Mouse (Mus musculus): ENCODE measurements at regions not wholly inside any gene's neighbourhood (a gene's known extent, or its start where the extent isn't known, plus 50 kb on each side); places are given as distances from the start of the nearest gene placed in this dataset.
"Not testable (repeated sequence)": the region's sequence is repeated elsewhere in the genome, so short reads cannot be mapped to it uniquely, and the experiment has no call there.

- peak; percentile 10 for DNase-seq
These were observed 95.3 kb upstream of the Med13l start for GRCm38 (mm10) chr5:118464931-118465801.

GRCm38 (mm10) chr5:118465991-118466750 lies 94.3 kb upstream of the Med13l start:
- peak; percentile 29 for DNase-seq

GRCm38 (mm10) chr5:118468739-118469138 lies 91.7 kb upstream of the Med13l start:
- DNase-seq, result no peak

GRCm38 (mm10) chr5:118471569-118471968 lies 88.9 kb upstream of the Med13l start:
- no peak for DNase-seq

GRCm38 (mm10) chr5:118472291-118472690 lies 88.2 kb upstream of the Med13l start:
- no peak for DNase-seq

GRCm38 (mm10) chr5:118473128-118473730 lies 87.2 kb upstream of the Med13l start:
- no peak for DNase-seq

GRCm38 (mm10) chr5:118476597-118476996 lies 83.9 kb upstream of the Med13l start:
- DNase-seq, result no peak

GRCm38 (mm10) chr5:118477131-118478119 lies 83.1 kb upstream of the Med13l start:
- DNase-seq, result no peak

- DNase-seq, result peak; percentile 45
These were observed 82.2 kb upstream of the Med13l start for GRCm38 (mm10) chr5:118478120-118478768.

GRCm38 (mm10) chr5:118480000-118480399 lies 80.5 kb upstream of the Med13l start:
- no peak for DNase-seq

GRCm38 (mm10) chr5:118480965-118481793 lies 79.3 kb upstream of the Med13l start:
- DNase-seq, result no peak

- no peak for DNase-seq
These were observed 78.8 kb upstream of the Med13l start for GRCm38 (mm10) chr5:118481794-118482049.

GRCm38 (mm10) chr5:118482598-118482997 lies 77.9 kb upstream of the Med13l start:
- DNase-seq, result no peak

GRCm38 (mm10) chr5:118483001-118483400 lies 77.5 kb upstream of the Med13l start:
- DNase-seq, result no peak

GRCm38 (mm10) chr5:118483532-118483931 lies 76.9 kb upstream of the Med13l start:
- no peak for DNase-seq

GRCm38 (mm10) chr5:118485191-118485590 lies 75.3 kb upstream of the Med13l start:
- no peak for DNase-seq

- DNase-seq, result not testable (repeated sequence)
These were observed 68.0 kb upstream of the Med13l start for GRCm38 (mm10) chr5:118492522-118492921.

GRCm38 (mm10) chr5:118494649-118495477 lies 65.6 kb upstream of the Med13l start:
- no peak for DNase-seq

- no peak for DNase-seq
These were observed 65.1 kb upstream of the Med13l start for GRCm38 (mm10) chr5:118495478-118495760.

GRCm38 (mm10) chr5:118501624-118502023 lies 58.9 kb upstream of the Med13l start:
- no peak for DNase-seq
